Mouse (Mus musculus): ENCODE measurements around the gene BC037034. TPM values are rescaled to one million over a fixed set of nuclear protein-coding genes. Genes with fewer than 3 reads are reported as not detected.

The BC037034 gene
- polyA plus RNA-seq, 1 experiment, result 6.7 TPM

GRCm38 (mm10) chr5:138265712-138266111 is 1.9 kb upstream of the BC037034 start:
- no peak overlapping the region for H3ac ChIP-seq (ENCODE audit: control insufficient read depth, insufficient read length)
- H3K4me2 ChIP-seq (ENCODE audit: low read depth), result no peak overlapping the region
- no peak overlapping the region for H3K4me3 ChIP-seq
- H3K36me3 ChIP-seq (ENCODE audit: control insufficient read depth, insufficient read depth), result no peaks in the 10 kb centered on the region
- H3K27me3 ChIP-seq (ENCODE audit: control insufficient read depth, insufficient read depth, insufficient read length), result no peaks in the 10 kb centered on the region
- no peak for TF ChIP-seq E2F4 (IDR thresholded peaks at IDR 0.05; ENCODE audit: insufficient read depth)
- no peak for TF ChIP-seq USF1 (IDR thresholded peaks at IDR 0.05; ENCODE audit: low read depth)
- TF ChIP-seq MYOG (IDR thresholded peaks at IDR 0.05; ENCODE audit: control insufficient read depth in 1 of 3, insufficient read depth in 1 of 3, insufficient read length in 2 of 3, low read depth in 2 of 3), result no peak
- no peak for TF ChIP-seq CEBPB (IDR thresholded peaks at IDR 0.05; ENCODE audit: insufficient read depth, poor library complexity, severe bottlenecking)
- no peak for TF ChIP-seq POLR2AphosphoS2 (IDR thresholded peaks at IDR 0.05; ENCODE audit: insufficient read length, low read depth)
- TF ChIP-seq POLR2A (IDR thresholded peaks at IDR 0.05; ENCODE audit: insufficient read length, low read depth), result no peak
- no peak for TF ChIP-seq SRF (IDR thresholded peaks at IDR 0.05; ENCODE audit: control insufficient read depth, insufficient read length, low read depth)
- no peak for TF ChIP-seq TCF3 (IDR thresholded peaks at IDR 0.05; ENCODE audit: insufficient read length, low read depth)
- TF ChIP-seq REST (IDR thresholded peaks at IDR 0.05; ENCODE audit: insufficient read depth, insufficient read length), result no peak
- no peak for TF ChIP-seq MAX (IDR thresholded peaks at IDR 0.05; ENCODE audit: low read depth)
- TF ChIP-seq MYOD1 (IDR thresholded peaks at IDR 0.05; ENCODE audit: control insufficient read depth in 1 of 3, insufficient read length in 2 of 3, low read depth in 2 of 3), result no peak
- TF ChIP-seq TCF12 (IDR thresholded peaks at IDR 0.05; ENCODE audit: insufficient read depth, poor library complexity, severe bottlenecking), result no peak
- peaks cover 8% of the 10 kb centered on the region for H3K79me2 ChIP-seq (ENCODE audit: control insufficient read depth, insufficient read depth)

DNA sequence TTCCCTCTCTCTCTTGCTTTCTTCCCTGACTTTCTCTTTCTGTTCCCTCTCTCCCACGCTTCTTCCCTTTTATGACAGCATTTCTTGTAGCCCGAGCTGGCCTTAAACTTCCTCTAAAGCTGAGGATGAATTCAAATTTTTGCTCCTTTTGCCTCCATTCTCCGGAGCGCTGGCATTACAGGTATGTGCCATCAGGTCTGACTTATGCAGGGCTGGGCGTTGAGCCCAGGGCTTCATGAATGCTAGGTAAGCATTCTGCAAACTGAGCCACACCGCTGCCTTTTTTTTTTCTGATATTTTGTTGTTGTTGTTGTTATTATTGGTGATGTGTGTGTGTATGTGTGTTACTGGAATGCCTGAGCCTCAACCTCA is 360 bp upstream of the BC037034 start:
- H3K4me2 ChIP-seq (ENCODE audit: low read depth), result peak overlapping the region; percentile 98
- peak overlapping the region; percentile 60 for H3K4me3 ChIP-seq
- no peaks in the 10 kb centered on the region for H3K36me3 ChIP-seq (ENCODE audit: control insufficient read depth, insufficient read depth)
- TF ChIP-seq E2F4 (IDR thresholded peaks at IDR 0.05; ENCODE audit: insufficient read depth) (no peak), POLR2A (IDR thresholded peaks at IDR 0.05; ENCODE audit: insufficient read length, low read depth) (no peak), TCF3 (IDR thresholded peaks at IDR 0.05; ENCODE audit: insufficient read length, low read depth) (no peak), MAX (IDR thresholded peaks at IDR 0.05; ENCODE audit: low read depth) (no peak), REST (IDR thresholded peaks at IDR 0.05; ENCODE audit: insufficient read depth, insufficient read length) (no peak)
- no peaks in the 10 kb centered on the region for H3K27me3 ChIP-seq (ENCODE audit: control insufficient read depth, insufficient read depth, insufficient read length)
- peak overlapping the region; percentile 82 for H3ac ChIP-seq (ENCODE audit: control insufficient read depth, insufficient read length)
- peaks cover 8% of the 10 kb centered on the region for H3K79me2 ChIP-seq (ENCODE audit: control insufficient read depth, insufficient read depth)

GRCm38 (mm10) chr5:138262582-138263240 is 1.1 kb downstream of the BC037034 start:
- Histone ChIP-seq H3K36me3 (ENCODE audit: control insufficient read depth, insufficient read depth) (no peaks in the 10 kb centered on the region), H3K4me2 (ENCODE audit: low read depth) (peak overlapping the region; percentile 92), H3K27me3 (ENCODE audit: control insufficient read depth, insufficient read depth, insufficient read length) (no peaks in the 10 kb centered on the region), H3ac (ENCODE audit: control insufficient read depth, insufficient read length) (peak overlapping the region; percentile 82), H3K79me2 (ENCODE audit: control insufficient read depth, insufficient read depth) (peaks cover 8% of the 10 kb centered on the region), H3K4me3 (peak overlapping the region; percentile 60)
- TF ChIP-seq TCF12 (IDR thresholded peaks at IDR 0.05; ENCODE audit: insufficient read depth, poor library complexity, severe bottlenecking) (no peak), MYOG (IDR thresholded peaks at IDR 0.05; ENCODE audit: control insufficient read depth in 1 of 3, insufficient read depth in 1 of 3, insufficient read length in 2 of 3, low read depth in 2 of 3) (no peak), POLR2AphosphoS2 (IDR thresholded peaks at IDR 0.05; ENCODE audit: insufficient read length, low read depth) (no peak), CEBPB (IDR thresholded peaks at IDR 0.05; ENCODE audit: insufficient read depth, poor library complexity, severe bottlenecking) (no peak), MYOD1 (IDR thresholded peaks at IDR 0.05; ENCODE audit: control insufficient read depth in 1 of 3, insufficient read length in 2 of 3, low read depth in 2 of 3) (no peak), SRF (IDR thresholded peaks at IDR 0.05; ENCODE audit: control insufficient read depth, insufficient read length, low read depth) (no peak), USF1 (IDR thresholded peaks at IDR 0.05; ENCODE audit: low read depth) (no peak), REST (IDR thresholded peaks at IDR 0.05; ENCODE audit: insufficient read depth, insufficient read length) (no peak), MAX (IDR thresholded peaks at IDR 0.05; ENCODE audit: low read depth) (no peak), TCF3 (IDR thresholded peaks at IDR 0.05; ENCODE audit: insufficient read length, low read depth) (no peak), E2F4 (IDR thresholded peaks at IDR 0.05; ENCODE audit: insufficient read depth) (no peak)

DNA sequence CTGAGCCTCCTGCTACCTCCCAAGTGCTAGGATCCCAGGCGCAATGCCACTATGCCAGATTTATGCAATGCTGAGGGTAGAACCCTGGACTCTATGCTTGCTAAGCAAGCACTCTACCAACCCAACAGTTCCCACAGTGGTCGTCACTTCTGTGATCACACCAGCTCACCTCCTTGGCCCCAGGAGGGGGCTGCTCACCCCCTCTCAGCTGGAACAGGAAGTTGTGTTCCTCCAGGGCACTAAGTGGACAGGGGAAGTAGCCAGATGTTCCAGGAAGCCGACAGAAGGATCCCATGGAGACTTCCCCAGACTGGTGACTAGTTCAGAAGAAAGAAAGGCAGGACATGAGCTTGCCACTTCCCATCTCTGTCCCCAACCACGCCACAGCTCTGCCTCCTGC is 1.8 kb downstream of the BC037034 start:
- TF ChIP-seq MYOG (IDR thresholded peaks at IDR 0.05; ENCODE audit: control insufficient read depth in 1 of 3, insufficient read depth in 1 of 3, insufficient read length in 2 of 3, low read depth in 2 of 3) (no peak), POLR2A (IDR thresholded peaks at IDR 0.05; ENCODE audit: insufficient read length, low read depth) (no peak), E2F4 (IDR thresholded peaks at IDR 0.05; ENCODE audit: insufficient read depth) (no peak), CEBPB (IDR thresholded peaks at IDR 0.05; ENCODE audit: insufficient read depth, poor library complexity, severe bottlenecking) (no peak), MAX (IDR thresholded peaks at IDR 0.05; ENCODE audit: low read depth) (no peak), TCF3 (IDR thresholded peaks at IDR 0.05; ENCODE audit: insufficient read length, low read depth) (no peak), TCF12 (IDR thresholded peaks at IDR 0.05; ENCODE audit: insufficient read depth, poor library complexity, severe bottlenecking) (no peak), MYOD1 (IDR thresholded peaks at IDR 0.05; ENCODE audit: control insufficient read depth in 1 of 3, insufficient read length in 2 of 3, low read depth in 2 of 3) (no peak), SRF (IDR thresholded peaks at IDR 0.05; ENCODE audit: control insufficient read depth, insufficient read length, low read depth) (no peak), POLR2AphosphoS2 (IDR thresholded peaks at IDR 0.05; ENCODE audit: insufficient read length, low read depth) (no peak), REST (IDR thresholded peaks at IDR 0.05; ENCODE audit: insufficient read depth, insufficient read length) (no peak), USF1 (IDR thresholded peaks at IDR 0.05; ENCODE audit: low read depth) (no peak)
- no peaks in the 10 kb centered on the region for H3K27me3 ChIP-seq (ENCODE audit: control insufficient read depth, insufficient read depth, insufficient read length)
- peak overlapping the region; percentile 60 for H3K4me3 ChIP-seq
- no peak overlapping the region for H3K4me2 ChIP-seq (ENCODE audit: low read depth)
- no peaks in the 10 kb centered on the region for H3K36me3 ChIP-seq (ENCODE audit: control insufficient read depth, insufficient read depth)
- no peak overlapping the region for H3ac ChIP-seq (ENCODE audit: control insufficient read depth, insufficient read length)
- H3K79me2 ChIP-seq (ENCODE audit: control insufficient read depth, insufficient read depth), result peaks cover 8% of the 10 kb centered on the region
